Mouse (Mus musculus) liver, embryonic 14.5 days (tissue): ENCODE measurements around the gene Spsb4.

Source experiments
- CTCF ChIP-seq: IDR thresholded peaks from 2 replicates; pipeline ENCODE4 v1.5.1; 2016; ENCODE audit warnings: antibody characterized with exemption, low read depth, control low read depth
- EP300 ChIP-seq: IDR thresholded peaks from 2 replicates; pipeline ENCODE4 v1.6.1; 2016; ENCODE audit warnings: antibody characterized with exemption, low read depth

GRCm38 (mm10) chr9:97038010-97038409 is 19.4 kb upstream of the Spsb4 start:
- TF ChIP-seq CTCF (no peak), EP300 (no peak)
